Mouse (Mus musculus): ENCODE results near the gene Gucd1.

Gene Gucd1

GRCm38 (mm10) chr10:75315756-75316155, 202.0 kb downstream of the Gucd1 start:
- DNase-seq, result peak in 1 of 2 experiments; percentile 21

- DNase-seq, result no peak
Measured at GRCm38 (mm10) chr10:75314190-75314980, 203.4 kb downstream of the Gucd1 start.

GRCm38 (mm10) chr10:75312361-75312760, 205.4 kb downstream of the Gucd1 start:
- DNase-seq, result no peak

- DNase-seq, result no peak
Measured at GRCm38 (mm10) chr10:75307130-75307529, 210.6 kb downstream of the Gucd1 start.

- DNase-seq, result peak; percentile 25 to 41
Measured at GRCm38 (mm10) chr10:75304413-75304812, 213.4 kb downstream of the Gucd1 start.

- DNase-seq, result no peak
Measured at GRCm38 (mm10) chr10:75304049-75304405, 213.7 kb downstream of the Gucd1 start.

GRCm38 (mm10) chr10:75303324-75304048, 214.3 kb downstream of the Gucd1 start:
- peak; percentile 44 to 52 for DNase-seq

GRCm38 (mm10) chr10:75302536-75302935, 215.2 kb downstream of the Gucd1 start:
- no peak for DNase-seq

- DNase-seq, result no peak
Measured at GRCm38 (mm10) chr10:75301937-75302336, 215.8 kb downstream of the Gucd1 start.

- DNase-seq, result no peak
Measured at GRCm38 (mm10) chr10:75301195-75301806, 216.5 kb downstream of the Gucd1 start.

All from cerebellum, adult 18-20 months (tissue).